Mouse (Mus musculus) lung, postnatal 25 days (tissue): ENCODE results near the gene Gata2.
A peak's percentile ranks its signal among the peaks of the same experiment; 100 is the strongest.

ENCODE experiments used
- DNase-seq: peaks from one replicate; pipeline ENCODE4 v3.0.0; 2022; ENCODE audit warnings: low spot score

The Gata2 gene

GRCm38 (mm10) chr6:88208321-88208720, 14.6 kb downstream of the Gata2 start:
- DNase-seq = no peak

- DNase-seq = no peak
Observed at GRCm38 (mm10) chr6:88209453-88209852, 15.8 kb downstream of the Gata2 start.

GRCm38 (mm10) chr6:88210182-88210581, 16.5 kb downstream of the Gata2 start:
- no peak for DNase-seq

- no peak for DNase-seq
Observed at GRCm38 (mm10) chr6:88215797-88216196, 22.1 kb downstream of the Gata2 start.

- no peak for DNase-seq
Observed at GRCm38 (mm10) chr6:88216199-88216598, 22.5 kb downstream of the Gata2 start.

- DNase-seq = no peak
Observed at GRCm38 (mm10) chr6:88219094-88219493, 25.4 kb downstream of the Gata2 start.

- DNase-seq = no peak
Observed at GRCm38 (mm10) chr6:88221968-88222367, 28.3 kb downstream of the Gata2 start, which contains the start of gene Dnajb8. TSS of gene Dnajb8 (plus strand) at chr6:88222268.

GRCm38 (mm10) chr6:88226570-88226994, 32.9 kb downstream of the Gata2 start:
- DNase-seq = no peak

- DNase-seq = no peak
Observed at GRCm38 (mm10) chr6:88227537-88227936, 33.8 kb downstream of the Gata2 start.

- DNase-seq = no peak
Observed at GRCm38 (mm10) chr6:88229221-88229620, 35.5 kb downstream of the Gata2 start.

GRCm38 (mm10) chr6:88231821-88232220, 38.1 kb downstream of the Gata2 start:
- no peak for DNase-seq

GRCm38 (mm10) chr6:88232221-88232620, 38.5 kb downstream of the Gata2 start:
- no peak for DNase-seq

- DNase-seq = peak; percentile 17
Observed at GRCm38 (mm10) chr6:88233996-88234395, 40.3 kb downstream of the Gata2 start.

GRCm38 (mm10) chr6:88235461-88235860, 41.8 kb downstream of the Gata2 start:
- no peak for DNase-seq

GRCm38 (mm10) chr6:88235983-88236382, 42.3 kb downstream of the Gata2 start:
- no peak for DNase-seq

GRCm38 (mm10) chr6:88236513-88236912, 42.8 kb downstream of the Gata2 start:
- DNase-seq = peak; percentile 14

GRCm38 (mm10) chr6:88242604-88243003, 48.9 kb downstream of the Gata2 start:
- peak; percentile 62 for DNase-seq

- DNase-seq = no peak
Observed at GRCm38 (mm10) chr6:88249231-88249630, 55.5 kb downstream of the Gata2 start.

- no peak for DNase-seq
Observed at GRCm38 (mm10) chr6:88251396-88251795, 57.7 kb downstream of the Gata2 start.

- no peak for DNase-seq
Observed at GRCm38 (mm10) chr6:88251798-88252478, 58.2 kb downstream of the Gata2 start.

- no peak for DNase-seq
Observed at GRCm38 (mm10) chr6:88254082-88254481, 60.4 kb downstream of the Gata2 start.

GRCm38 (mm10) chr6:88255435-88255834, 61.7 kb downstream of the Gata2 start:
- no peak for DNase-seq
